Mouse (Mus musculus) kidney, adult 9 months (tissue): Measurements from ENCODE around the gene Nmral1.
"Not testable (repeated sequence)": the region's sequence is repeated elsewhere in the genome, so short reads cannot be mapped to it uniquely, and the experiment has no call there.

Experiments
- DNase-seq: peaks from one replicate; pipeline ENCODE4 v3.0.0; 2022

The Nmral1 gene

DNA sequence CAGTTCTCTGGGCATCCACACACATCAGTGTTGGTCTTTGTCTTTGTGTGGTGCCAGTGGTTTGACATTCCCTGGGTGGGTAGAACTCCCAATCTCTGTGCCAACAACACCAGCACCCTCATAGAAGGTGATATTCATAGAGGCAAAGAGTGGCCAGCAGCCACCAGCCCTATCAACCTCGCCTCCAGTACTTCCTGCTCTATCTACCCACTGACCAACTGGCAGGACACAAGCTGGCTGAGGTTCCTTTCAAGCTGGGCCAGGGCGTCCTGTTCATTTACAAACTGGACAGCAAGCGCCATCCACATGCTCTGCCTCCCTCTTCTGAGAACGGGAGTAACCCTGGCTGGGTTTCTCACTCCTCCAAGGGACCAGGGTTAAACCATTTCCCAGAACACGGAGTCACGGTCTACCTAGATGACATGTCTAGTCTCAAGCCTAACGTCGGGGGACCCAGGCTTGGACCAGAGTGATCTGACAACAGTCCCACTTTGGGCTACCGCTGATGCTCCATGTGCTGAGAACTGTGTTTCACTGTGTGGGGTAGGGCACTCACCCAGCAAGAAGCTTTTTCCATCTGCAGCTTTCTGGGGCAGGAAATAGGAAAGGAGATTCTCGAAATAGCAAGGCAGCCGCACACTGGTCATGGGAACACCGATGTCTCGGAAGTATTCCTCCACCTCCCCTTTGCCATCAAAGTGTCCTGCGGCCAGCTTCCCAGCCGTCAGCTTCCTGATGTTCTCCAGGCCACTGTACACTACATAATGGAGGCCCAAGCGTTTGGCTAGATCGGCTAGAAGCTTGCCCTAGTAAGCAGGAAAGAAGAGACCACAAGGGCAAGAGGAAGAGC lies 5.1 kb downstream of the Nmral1 start:
- DNase-seq: no peak

DNA sequence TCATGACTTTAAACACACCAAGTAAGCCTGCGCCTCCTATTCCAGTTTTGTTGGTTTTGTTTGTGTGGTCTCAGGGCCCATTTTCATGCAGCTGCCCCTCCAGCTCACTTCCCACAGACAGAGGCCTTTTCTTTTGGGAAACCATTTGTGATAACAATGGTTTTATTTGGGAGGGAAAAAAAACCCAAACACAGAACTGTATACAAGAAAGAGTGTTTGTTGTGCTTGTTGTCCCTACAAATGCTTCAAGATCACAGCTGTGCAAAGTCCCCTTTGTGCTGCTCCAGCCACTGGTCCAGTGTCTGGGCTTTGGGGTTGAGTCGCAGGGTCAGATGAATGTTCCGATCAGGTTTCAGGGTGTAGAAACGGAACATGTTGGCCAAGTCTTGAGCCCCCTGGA lies 8.0 kb downstream of the Nmral1 start:
- DNase-seq: no peak

DNA sequence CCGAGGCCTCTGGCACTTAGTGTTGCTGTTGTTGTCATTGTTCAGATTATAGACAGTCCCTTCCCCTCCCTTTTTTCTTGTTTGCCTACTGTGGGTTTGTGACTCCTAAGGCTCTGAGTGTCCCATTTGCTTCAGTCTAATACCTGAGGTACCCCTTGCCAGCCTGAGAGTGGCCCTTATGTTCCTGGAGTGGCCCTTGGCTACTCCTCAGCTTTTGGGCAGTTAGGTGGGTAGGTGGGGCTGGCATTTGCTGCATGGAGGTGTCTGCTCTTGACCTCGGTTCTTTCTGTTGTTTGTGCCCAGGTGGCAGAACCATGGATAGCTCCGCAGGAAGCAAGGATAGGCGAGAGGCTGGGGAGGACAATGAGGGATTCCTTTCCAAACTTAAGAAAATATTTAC lies 13.6 kb downstream of the Nmral1 start:
- DNase-seq: no peak

DNA sequence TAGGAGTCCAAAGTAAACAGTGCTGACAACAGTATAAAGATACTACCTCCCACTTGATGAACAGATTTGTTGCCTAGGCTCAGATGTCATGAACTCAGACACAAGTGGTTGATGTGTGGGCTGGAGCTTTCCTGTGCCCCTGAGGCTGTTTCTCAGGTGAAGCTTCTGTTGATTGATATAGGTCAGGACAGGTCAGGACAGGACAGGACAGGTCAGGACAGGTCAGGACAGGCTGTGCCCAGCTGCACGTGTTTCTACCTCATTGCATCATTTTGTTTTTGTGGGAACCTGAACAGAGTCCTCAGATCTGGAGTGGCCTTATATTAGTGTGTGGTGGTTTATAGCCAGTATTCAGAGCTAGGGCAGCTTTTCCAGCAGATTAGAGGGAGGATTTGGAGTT lies 16.5 kb downstream of the Nmral1 start:
- DNase-seq: no peak

GRCm38 (mm10) chr16:4701211-4701610 lies 17.9 kb downstream of the Nmral1 start:
- peak; percentile 70 for DNase-seq

DNA sequence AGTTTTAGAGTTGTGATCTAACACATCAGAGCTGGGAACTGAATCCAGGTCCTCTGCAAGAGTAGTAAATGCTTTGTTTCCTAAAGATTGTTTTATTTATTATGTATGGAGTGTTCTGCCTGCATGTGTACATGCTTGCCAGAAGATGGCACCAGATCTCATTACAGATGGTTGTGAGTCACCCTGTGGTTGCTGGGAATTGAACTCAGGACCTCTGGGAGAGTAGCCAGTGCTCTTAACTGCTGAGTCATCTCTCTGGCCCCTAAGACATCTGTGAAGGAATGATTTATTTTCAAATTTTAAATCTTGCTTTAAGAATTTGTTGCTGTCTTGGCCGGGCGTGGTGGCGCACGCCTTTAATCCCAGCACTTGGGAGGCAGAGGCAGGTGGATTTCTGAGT lies 29.8 kb downstream of the Nmral1 start:
- not testable (repeated sequence) for DNase-seq

DNA sequence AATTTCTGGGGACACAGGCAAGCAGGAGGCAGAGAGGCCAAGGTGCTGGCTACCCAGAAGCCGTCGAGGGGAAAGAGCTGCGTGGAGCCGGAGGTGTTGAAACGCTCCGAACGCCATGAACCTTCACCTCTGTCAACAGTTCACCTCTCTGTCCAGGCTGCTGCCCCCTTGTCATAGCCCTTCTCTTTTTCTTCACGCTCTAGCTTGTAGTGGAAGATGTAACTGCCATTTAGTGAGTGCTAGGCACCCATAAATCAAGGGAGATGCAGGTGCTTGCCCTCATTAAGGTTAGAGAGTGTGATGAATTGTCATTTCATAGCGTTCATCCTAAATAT lies 34.7 kb downstream of the Nmral1 start:
- no peak for DNase-seq

DNA sequence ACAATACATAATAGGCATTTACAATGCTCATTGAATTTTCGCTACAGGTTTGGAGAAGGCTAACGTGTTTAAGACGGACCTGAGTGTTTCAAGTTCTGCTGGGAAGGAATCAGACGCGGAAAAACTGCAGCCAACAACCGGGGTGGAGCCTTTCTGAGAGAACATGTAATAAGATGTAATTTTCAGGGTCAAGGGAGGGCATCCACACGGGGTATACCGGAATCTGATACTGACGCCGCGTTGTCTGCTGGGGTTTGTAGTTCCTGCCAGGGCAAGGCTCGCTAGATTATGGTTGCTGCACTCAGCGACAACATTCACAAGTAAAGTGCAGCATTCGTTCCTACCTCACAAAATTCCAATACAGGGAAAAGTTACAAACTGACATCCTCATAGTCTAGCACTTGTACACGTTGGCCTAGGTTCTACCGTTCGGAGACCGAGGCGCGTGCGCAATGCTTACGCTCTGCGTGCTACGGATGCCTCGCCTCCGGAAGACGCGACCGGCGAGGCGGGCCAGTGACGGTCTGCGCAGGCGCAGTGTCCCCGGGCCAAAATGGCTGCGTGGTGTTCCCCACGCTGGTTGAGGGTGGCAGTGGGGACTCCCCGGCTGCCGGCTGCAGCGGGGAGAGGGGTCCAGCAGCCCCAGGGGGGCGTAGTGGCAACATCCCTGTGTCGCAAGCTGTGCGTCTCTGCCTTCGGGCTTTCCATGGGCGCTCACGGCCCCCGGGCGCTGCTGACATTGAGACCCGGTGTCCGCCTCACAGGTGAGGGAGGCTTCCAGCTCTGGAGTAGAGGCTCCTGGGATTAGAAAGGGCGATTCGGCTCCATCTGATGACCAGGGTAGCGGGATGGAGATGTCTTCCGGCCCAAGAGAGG lies 35.3 kb downstream of the Nmral1 start:
- DNase-seq: peak; percentile 95

DNA sequence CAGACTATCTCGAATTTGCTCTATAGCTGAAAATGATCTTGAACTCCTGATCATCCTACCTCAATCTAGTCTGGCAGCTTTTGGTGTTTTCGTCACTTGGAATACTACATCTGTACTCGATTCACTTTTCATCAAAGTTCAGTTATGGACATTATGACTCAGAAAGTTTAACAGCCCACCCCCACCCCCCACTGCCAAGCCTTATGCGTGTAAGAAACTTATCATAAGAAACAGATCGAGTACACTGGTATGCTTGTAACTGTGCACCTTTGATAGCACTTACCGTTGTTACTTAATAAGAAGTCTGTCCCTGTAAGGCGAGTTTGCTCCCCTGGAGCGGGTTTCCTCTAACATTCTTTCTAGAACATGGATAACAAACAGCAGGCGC lies 36.0 kb downstream of the Nmral1 start:
- no peak for DNase-seq

DNA sequence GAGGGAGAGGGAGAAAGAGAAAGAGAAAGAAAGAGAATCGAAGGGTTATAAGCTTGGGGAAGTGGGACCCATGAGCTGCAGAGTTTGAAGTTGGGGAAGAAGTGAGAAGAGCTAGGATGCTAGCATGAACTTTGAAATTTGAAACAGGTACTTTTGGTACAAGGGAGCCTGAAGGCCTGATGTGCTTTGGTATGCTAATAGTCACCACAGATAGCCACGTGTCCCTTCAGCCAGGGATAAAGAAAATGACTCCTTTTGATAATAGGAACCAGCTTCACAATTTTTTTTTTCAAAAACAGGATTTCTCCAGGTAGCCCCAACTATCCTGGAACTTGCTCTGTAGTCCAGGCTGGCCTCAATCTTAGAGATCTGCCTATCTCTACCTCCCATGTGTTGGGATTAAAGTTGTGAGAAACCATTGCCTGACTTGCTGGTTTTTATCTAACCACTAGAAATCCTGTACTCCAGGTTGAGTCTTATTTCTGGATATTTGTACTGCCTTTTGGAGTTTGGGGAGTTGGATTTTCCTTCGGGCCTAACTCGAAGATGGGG lies 36.5 kb downstream of the Nmral1 start:
- no peak for DNase-seq

DNA sequence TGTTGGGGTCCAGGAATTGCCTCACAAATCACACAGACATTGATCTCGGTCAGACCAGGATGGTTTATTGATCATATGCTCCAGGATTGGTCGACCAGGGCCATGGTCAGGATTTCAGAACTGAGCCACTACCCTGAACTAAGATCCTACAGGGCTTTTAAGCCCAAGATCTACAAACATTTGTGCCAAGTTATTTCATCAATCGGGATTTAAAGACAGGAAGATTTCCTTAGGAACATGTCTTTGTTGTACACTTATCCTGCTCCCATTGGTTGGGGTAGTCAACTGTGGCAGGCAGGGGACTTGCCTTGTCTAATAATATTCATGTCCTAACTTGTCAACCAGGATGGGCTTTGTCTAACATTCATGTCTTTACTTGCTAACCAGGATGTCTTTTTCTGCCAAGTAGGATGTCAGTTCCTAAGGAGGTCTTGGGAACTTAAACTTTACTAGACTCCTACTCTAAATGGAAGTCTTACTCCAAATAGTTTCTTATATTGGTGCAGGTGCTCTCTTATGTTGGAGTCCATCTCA lies 38.2 kb downstream of the Nmral1 start:
- DNase-seq: not testable (repeated sequence)

- DNase-seq: peak; percentile 96
These were observed 39.8 kb downstream of the Nmral1 start, which contains the start of gene Coro7 for GRCm38 (mm10) chr16:4679121-4680018. Gene Coro7, minus strand, starts transcription at chr16:4679777.

- DNase-seq: no peak
These were observed 41.1 kb downstream of the Nmral1 start for GRCm38 (mm10) chr16:4678080-4678479.

DNA sequence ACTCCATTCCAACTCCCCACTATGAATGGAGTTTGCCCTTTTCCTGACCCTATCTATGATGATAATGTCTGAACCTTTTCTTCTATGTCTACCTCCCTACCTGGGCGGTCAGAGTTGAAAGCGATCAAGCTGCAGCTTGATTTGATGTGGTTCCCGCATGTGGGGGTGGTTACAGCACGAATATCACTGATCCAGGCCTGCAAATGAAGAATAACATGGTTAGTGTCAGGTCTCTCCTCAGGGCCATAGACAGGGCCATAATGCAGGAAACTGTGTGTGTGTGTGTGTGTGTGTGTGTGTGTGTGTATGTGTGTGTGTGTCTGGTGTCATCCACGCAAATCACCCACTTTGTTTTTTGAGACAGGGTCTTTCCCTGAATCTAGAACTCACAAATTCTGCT lies 42.3 kb downstream of the Nmral1 start:
- no peak for DNase-seq

DNA sequence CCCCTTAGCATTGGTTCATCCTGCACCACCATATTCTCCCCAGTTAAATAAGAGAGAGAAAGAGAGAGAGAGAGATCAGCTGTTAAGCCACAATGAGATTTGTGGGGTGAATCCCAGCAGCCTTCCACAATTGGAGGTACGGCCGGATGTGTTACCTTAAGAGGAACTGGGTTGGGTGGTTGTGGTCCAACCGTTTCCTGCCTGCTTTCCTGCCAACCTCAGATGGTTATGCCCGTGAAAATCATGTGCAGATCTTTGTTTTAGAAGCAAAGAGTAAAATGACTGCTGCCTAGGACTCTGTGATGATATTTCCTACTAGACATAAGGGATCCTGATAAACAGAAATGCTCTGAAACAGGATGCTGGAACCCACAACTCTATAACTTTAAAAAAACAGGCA lies 45.1 kb downstream of the Nmral1 start:
- DNase-seq: no peak

- DNase-seq: peak; percentile 63
These were observed 48.8 kb downstream of the Nmral1 start for GRCm38 (mm10) chr16:4670317-4670716.

- DNase-seq: peak; percentile 94
These were observed 51.9 kb downstream of the Nmral1 start for GRCm38 (mm10) chr16:4667190-4667808.

- peak; percentile 85 for DNase-seq
These were observed 53.4 kb downstream of the Nmral1 start for GRCm38 (mm10) chr16:4665726-4666125.

- DNase-seq: no peak
These were observed 55.4 kb downstream of the Nmral1 start for GRCm38 (mm10) chr16:4663806-4664205.

- no peak for DNase-seq
These were observed 57.6 kb downstream of the Nmral1 start for GRCm38 (mm10) chr16:4661605-4662004.
